Mouse (Mus musculus): ENCODE results near the gene Ncs1.
A peak's percentile ranks its signal among the peaks of the same experiment; 100 is the strongest.

The Ncs1 gene

GRCm38 (mm10) chr2:31277810-31278209, 32.2 kb downstream of the Ncs1 start:
- DNase-seq (ENCODE audit: inconsistent ontology term): peak; percentile 43

DNA sequence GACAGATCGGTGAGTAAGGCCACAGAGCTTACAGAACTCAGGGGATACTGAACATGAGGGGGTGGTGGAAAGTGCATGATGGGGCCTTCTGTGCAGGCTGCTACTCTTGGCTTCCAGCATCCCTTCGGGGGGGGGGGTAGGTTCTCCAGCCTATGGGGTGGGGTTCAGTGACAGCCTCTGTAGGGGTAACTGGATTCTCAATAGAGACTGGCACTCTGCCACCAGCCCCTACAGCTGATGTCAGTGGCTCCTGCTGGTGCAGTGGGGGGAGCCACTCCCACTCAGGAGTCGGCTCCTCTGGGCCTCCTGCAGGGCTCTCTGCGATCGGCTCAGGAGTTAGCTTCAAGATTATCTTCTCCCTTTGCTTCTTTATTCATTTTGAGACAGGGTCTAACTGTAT, 32.9 kb downstream of the Ncs1 start:
- DNase-seq (ENCODE audit: inconsistent ontology term): no peak

DNA sequence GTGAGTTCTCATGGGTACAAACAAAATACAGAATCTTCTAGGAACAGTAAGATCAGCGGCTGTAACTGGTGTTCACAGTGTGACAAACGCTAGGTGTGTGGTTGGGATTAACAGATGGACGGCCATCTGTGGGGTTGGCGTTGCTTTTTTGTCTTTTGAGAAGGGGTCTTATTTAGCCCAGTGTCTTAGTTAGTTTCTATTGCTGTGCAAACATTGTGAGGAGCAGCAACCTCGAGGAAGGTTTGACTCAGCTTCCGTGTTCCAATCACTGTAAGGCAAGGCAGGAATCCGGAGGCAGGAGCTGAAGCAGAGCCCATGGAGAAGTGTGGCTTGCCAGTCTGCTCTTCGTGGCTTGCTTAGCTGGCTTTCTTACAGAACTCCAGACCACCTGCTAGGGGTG, 35.5 kb downstream of the Ncs1 start:
- DNase-seq (ENCODE audit: inconsistent ontology term): no peak

DNA sequence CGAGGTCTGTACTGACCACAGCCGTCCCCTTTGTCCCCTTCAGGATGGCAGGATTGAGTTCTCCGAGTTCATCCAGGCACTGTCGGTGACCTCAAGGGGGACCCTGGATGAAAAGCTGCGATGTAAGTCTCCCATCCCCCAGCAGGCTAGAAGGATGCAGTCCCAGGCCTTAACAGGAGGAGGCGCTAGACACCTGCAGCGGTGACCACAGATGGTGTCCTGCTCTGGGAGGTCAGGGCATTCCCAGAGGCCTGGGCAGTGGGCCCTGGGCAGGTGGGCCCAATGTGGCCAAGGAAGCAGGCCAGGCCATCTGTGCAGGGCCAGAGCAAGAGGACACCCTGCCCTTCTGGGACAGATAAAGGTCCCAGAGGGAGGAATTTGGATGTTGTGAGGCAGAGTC, 36.6 kb downstream of the Ncs1 start:
- no peak for DNase-seq (ENCODE audit: inconsistent ontology term)

- no peak for DNase-seq (ENCODE audit: inconsistent ontology term)
These were observed 37.3 kb downstream of the Ncs1 start for GRCm38 (mm10) chr2:31282880-31283279.

GRCm38 (mm10) chr2:31284531-31284930, 38.9 kb downstream of the Ncs1 start:
- DNase-seq (ENCODE audit: inconsistent ontology term): no peak

GRCm38 (mm10) chr2:31291421-31291820, 45.8 kb downstream of the Ncs1 start:
- DNase-seq (ENCODE audit: inconsistent ontology term): peak; percentile 52

- DNase-seq (ENCODE audit: inconsistent ontology term): peak; percentile 58
These were observed 49.4 kb downstream of the Ncs1 start for GRCm38 (mm10) chr2:31294985-31295384.

DNA sequence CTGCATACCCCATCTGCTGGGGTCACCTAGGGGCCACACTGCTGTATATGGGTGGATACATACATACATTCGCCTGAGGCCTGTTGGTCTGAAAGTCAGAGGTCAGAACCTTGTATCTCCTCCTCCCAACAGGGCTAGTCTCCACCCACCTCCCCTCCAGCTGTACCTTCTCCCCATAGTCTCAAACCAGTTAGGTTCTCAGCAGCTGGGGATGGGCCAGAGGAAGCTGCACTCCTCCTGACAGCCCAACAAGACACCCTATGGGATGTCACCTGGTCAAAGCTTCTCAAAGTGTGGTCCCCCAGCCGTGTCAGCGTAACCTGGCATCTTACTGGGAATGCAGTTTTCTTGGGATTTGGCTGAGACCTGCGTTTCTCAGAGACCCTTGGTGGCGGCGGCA, 50.8 kb downstream of the Ncs1 start:
- no peak for DNase-seq (ENCODE audit: inconsistent ontology term)

GRCm38 (mm10) chr2:31297602-31298268, 52.1 kb downstream of the Ncs1 start:
- peak; percentile 70 for DNase-seq (ENCODE audit: inconsistent ontology term)

DNA sequence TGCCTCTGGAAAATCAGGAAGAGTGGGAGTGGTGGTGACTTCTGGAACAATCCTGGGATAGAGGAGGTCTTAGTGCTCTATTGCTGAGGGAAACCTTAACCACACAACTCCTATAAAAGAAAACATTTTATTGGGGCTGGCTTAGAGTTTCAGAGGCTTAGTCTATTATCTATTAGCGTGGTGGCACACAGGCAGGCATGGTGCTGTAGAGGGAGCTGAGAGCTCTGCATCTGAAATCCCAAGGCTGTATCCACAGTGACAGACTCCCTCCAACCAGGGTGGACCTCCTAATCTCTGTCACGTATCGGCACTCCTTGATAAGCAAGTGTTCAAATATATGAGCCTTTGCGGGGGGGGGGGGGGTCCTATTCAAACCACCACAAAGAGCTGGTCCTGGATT, 53.2 kb downstream of the Ncs1 start:
- no peak for DNase-seq (ENCODE audit: inconsistent ontology term)

GRCm38 (mm10) chr2:31299266-31299665, 53.6 kb downstream of the Ncs1 start:
- DNase-seq (ENCODE audit: inconsistent ontology term): no peak

GRCm38 (mm10) chr2:31299996-31300395, 54.4 kb downstream of the Ncs1 start:
- no peak for DNase-seq (ENCODE audit: inconsistent ontology term)

- no peak for DNase-seq (ENCODE audit: inconsistent ontology term)
These were observed 57.6 kb downstream of the Ncs1 start for GRCm38 (mm10) chr2:31303177-31303576.

DNA sequence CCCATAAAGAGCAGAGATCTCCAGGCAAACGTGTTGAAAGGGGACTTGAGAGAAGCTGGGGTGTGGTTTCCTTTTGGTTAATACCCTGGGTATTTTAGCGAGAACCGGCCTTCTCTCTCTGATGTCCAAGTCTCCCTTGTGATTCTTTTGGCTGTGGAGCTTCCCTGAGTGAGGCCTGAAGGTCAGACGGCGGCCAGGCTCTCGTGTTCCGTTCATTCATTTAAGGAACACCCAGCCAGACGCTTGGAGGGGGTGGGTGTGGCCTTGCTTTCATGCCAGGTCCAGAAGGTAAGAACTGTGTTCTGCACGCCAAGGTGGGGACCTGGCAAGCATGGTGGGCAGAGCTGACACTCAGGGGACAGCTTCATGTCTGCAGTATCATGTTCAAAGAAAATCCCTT, 58.6 kb downstream of the Ncs1 start:
- no peak for DNase-seq (ENCODE audit: inconsistent ontology term)

DNA sequence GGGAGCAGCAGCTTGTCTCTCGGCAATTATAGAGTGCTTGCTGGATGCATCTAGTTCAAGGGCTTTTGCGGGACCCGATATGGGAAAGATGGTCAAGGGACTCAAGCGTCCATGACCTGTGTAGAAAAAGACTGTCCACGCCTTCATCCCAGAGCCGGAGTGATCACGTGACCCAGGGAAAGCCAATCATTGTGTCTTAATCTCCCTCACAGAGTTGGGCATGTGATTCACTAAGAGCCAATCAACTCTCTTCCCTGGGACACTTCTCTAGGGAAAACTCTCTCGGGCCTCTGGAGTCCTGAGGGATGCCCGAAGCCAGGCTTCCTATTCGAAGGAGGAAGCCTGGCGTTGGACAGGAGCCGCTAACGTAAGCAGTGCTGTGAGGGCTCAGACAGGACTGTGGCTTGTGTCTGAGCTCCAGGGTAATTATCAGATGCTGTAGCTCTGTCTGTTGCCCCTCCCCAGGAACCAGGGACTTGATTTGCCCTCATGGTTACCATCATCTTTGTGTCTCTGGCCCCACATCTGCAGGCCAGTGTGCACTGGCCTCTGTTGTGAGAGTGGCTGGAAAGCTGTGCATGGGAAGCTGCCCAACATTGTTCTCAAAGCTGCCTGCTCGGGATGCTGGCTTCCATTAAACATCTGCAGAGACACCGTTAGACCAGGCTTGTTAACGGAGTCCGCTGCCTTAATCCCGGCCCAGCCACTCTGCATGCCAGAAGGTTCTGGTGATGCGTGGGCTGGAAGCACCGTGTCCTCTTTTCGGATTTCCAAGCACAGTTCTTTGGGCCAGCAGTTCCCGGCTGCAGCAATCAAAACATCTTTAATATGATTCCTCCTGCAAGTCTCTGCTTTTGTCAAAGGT, 59.4 kb downstream of the Ncs1 start:
- no peak for DNase-seq (ENCODE audit: inconsistent ontology term)

DNA sequence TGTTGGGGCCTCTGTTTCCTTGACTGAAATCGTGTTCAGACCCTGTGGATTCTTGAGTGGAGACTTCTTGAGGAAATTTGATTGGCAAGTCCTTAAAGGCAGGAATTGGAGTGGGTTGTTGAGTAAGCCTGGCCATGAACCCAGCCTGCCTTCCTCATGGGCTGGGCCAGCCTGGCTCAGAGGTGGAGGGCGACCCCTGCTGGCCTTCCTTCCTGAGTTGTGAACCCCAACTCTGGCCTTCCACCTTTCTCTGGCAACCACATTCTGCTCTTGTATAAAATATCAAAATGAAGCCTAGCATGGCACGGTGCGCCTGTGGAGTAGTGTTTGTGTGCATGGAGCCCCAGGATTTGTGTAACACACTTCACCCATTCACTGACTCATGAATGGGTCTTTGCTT, 60.1 kb downstream of the Ncs1 start:
- no peak for DNase-seq (ENCODE audit: inconsistent ontology term)

DNA sequence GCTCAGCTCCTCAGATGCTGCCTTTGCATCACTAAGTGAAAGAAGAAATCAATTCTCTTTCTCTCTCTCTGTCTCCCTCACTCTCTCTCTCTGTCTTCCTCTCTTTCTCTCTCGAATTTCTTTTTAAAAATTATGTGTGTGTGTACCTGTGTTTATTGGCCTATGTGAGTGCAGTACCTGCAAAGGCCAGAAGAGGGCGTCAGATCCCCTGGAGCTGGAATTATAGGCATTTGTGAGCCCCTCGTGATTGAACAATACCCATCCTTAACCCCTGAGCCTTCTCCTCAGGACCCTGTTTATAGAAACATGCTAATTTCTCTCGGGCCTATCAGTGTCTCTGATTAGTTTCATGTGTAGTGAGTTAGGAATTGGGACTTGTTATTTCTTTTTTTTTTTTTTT, 62.6 kb downstream of the Ncs1 start:
- no peak for DNase-seq (ENCODE audit: inconsistent ontology term)

DNA sequence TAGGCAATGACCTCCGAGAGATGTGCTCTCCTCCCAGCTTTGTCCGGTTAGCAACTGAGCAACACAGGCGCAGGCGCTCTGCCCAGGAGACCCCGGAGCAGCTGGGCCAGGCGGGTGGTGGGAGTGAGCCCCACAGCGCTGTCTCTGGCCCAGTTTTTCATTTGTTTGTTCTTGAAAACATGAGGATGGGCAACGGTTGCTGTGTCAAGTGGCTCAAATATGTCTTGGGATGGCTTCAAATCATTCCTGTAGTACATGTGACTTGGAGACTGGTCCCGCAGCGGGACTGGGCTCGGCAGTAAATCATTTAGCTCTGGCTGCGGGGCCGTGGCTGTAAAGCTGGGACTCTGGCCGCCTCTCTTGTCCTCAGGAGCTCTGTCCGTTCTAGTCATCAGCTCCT, 63.9 kb downstream of the Ncs1 start:
- DNase-seq (ENCODE audit: inconsistent ontology term): no peak

GRCm38 (mm10) chr2:31314007-31314465, 68.4 kb downstream of the Ncs1 start, which contains the start of gene Hmcn2:
Hmcn2 (plus strand) TSS chr2:31314415.
- DNase-seq (ENCODE audit: inconsistent ontology term): peak; percentile 34

GRCm38 (mm10) chr2:31318162-31318561, 72.5 kb downstream of the Ncs1 start:
- no peak for DNase-seq (ENCODE audit: inconsistent ontology term)

- DNase-seq (ENCODE audit: inconsistent ontology term): no peak
These were observed 73.6 kb downstream of the Ncs1 start for GRCm38 (mm10) chr2:31319200-31319599.

DNA sequence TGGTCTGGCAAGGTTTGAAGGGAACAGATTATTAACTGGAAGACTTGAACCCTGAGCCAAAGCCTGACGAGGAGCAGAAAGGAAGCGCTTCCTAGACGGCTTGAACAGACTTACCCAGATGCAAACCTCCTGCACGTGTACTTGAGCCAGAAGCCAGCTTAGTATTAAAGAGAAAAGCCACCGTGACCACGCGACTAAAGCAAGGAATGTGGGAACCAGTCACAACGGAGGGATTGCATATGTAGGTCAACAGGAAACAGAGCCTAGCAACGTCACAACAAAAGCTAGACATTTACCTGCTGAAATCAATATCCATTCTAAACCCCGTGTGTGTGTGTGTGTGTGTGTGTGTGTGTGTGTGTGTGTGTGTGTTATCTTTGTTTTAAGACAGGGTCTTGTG, 81.6 kb downstream of the Ncs1 start:
- no peak for DNase-seq (ENCODE audit: inconsistent ontology term)

Measured in Muller cell, postnatal 12 days (primary cell).